Mouse (Mus musculus): ENCODE data around the gene Wfikkn1.

The Wfikkn1 gene

GRCm38 (mm10) chr17:25880196-25880910, at the start of gene Wfikkn1:
Gene Wfikkn1, minus strand, starts transcription at chr17:25880858.
- DNase-seq (ENCODE audit: low read depth) = no peak

- DNase-seq (ENCODE audit: low read depth) = no peak
Measured at GRCm38 (mm10) chr17:25925348-25925747, 44.7 kb upstream of the Wfikkn1 start.

- peak; percentile 43 for DNase-seq (ENCODE audit: low read depth)
Measured at GRCm38 (mm10) chr17:25922120-25922519, 41.5 kb upstream of the Wfikkn1 start.

- peak; percentile 100 for DNase-seq (ENCODE audit: low read depth)
Measured at GRCm38 (mm10) chr17:25919786-25920642, 39.4 kb upstream of the Wfikkn1 start.

GRCm38 (mm10) chr17:25919144-25919785, 38.6 kb upstream of the Wfikkn1 start, which contains the start of gene Rab40c:
Gene Rab40c, minus strand, starts transcription at chr17:25919727.
- DNase-seq (ENCODE audit: low read depth) = peak; percentile 43

GRCm38 (mm10) chr17:25918037-25918750, 37.5 kb upstream of the Wfikkn1 start:
- no peak for DNase-seq (ENCODE audit: low read depth)

GRCm38 (mm10) chr17:25916931-25917647, 36.4 kb upstream of the Wfikkn1 start:
- no peak for DNase-seq (ENCODE audit: low read depth)

- no peak for DNase-seq (ENCODE audit: low read depth)
Measured at GRCm38 (mm10) chr17:25914295-25914694, 33.6 kb upstream of the Wfikkn1 start.

- DNase-seq (ENCODE audit: low read depth) = peak; percentile 90
Measured at GRCm38 (mm10) chr17:25913877-25914275, 33.2 kb upstream of the Wfikkn1 start.

- no peak for DNase-seq (ENCODE audit: low read depth)
Measured at GRCm38 (mm10) chr17:25913186-25913876, 32.7 kb upstream of the Wfikkn1 start.

GRCm38 (mm10) chr17:25911816-25912215, 31.2 kb upstream of the Wfikkn1 start:
- DNase-seq (ENCODE audit: low read depth) = peak; percentile 52

- no peak for DNase-seq (ENCODE audit: low read depth)
Measured at GRCm38 (mm10) chr17:25907640-25908039, 27.0 kb upstream of the Wfikkn1 start.

- peak; percentile 65 for DNase-seq (ENCODE audit: low read depth)
Measured at GRCm38 (mm10) chr17:25903061-25903460, 22.4 kb upstream of the Wfikkn1 start.

GRCm38 (mm10) chr17:25900193-25900592, 19.5 kb upstream of the Wfikkn1 start:
- no peak for DNase-seq (ENCODE audit: low read depth)

GRCm38 (mm10) chr17:25895891-25896290, 15.2 kb upstream of the Wfikkn1 start:
- no peak for DNase-seq (ENCODE audit: low read depth)

- DNase-seq (ENCODE audit: low read depth) = peak; percentile 50
Measured at GRCm38 (mm10) chr17:25895415-25895814, 14.8 kb upstream of the Wfikkn1 start.

GRCm38 (mm10) chr17:25893975-25894617, 13.4 kb upstream of the Wfikkn1 start:
- DNase-seq (ENCODE audit: low read depth) = peak; percentile 80

GRCm38 (mm10) chr17:25888837-25889236, 8.2 kb upstream of the Wfikkn1 start:
- no peak for DNase-seq (ENCODE audit: low read depth)

GRCm38 (mm10) chr17:25887467-25887866, 6.8 kb upstream of the Wfikkn1 start:
- no peak for DNase-seq (ENCODE audit: low read depth)

GRCm38 (mm10) chr17:25886806-25887205, 6.1 kb upstream of the Wfikkn1 start:
- DNase-seq (ENCODE audit: low read depth) = no peak
